Mouse (Mus musculus): Measurements from ENCODE around the gene Letmd1.
"Not testable (repeated sequence)": the region's sequence is repeated elsewhere in the genome, so short reads cannot be mapped to it uniquely, and the experiment has no call there.

Gene Letmd1

GRCm38 (mm10) chr15:100451245-100451644, 17.6 kb upstream of the Letmd1 start:
- no peak for DNase-seq (ENCODE audit: extremely low read depth, low read depth)

- no peak for DNase-seq (ENCODE audit: extremely low read depth, low read depth)
Measured at GRCm38 (mm10) chr15:100452486-100452885, 16.3 kb upstream of the Letmd1 start.

GRCm38 (mm10) chr15:100456356-100456991, 12.3 kb upstream of the Letmd1 start:
- no peak for DNase-seq (ENCODE audit: extremely low read depth, low read depth)

- DNase-seq (ENCODE audit: extremely low read depth, low read depth) = peak; percentile 89
Measured at GRCm38 (mm10) chr15:100457340-100457739, 11.5 kb upstream of the Letmd1 start.

- DNase-seq (ENCODE audit: extremely low read depth, low read depth) = peak; percentile 95
Measured at GRCm38 (mm10) chr15:100458055-100458454, 10.8 kb upstream of the Letmd1 start.

- peak; percentile 84 for DNase-seq (ENCODE audit: extremely low read depth, low read depth)
Measured at GRCm38 (mm10) chr15:100460942-100461341, 7.9 kb upstream of the Letmd1 start.

GRCm38 (mm10) chr15:100461646-100462045, 7.2 kb upstream of the Letmd1 start:
- DNase-seq (ENCODE audit: extremely low read depth, low read depth) = no peak

- DNase-seq (ENCODE audit: extremely low read depth, low read depth) = no peak
Measured at GRCm38 (mm10) chr15:100462086-100462485, 6.7 kb upstream of the Letmd1 start.

- peak; percentile 66 for DNase-seq (ENCODE audit: extremely low read depth, low read depth)
Measured at GRCm38 (mm10) chr15:100463712-100464111, 5.1 kb upstream of the Letmd1 start.

GRCm38 (mm10) chr15:100465432-100465831, 3.4 kb upstream of the Letmd1 start:
- DNase-seq (ENCODE audit: extremely low read depth, low read depth) = no peak

- no peak for DNase-seq (ENCODE audit: extremely low read depth, low read depth)
Measured at GRCm38 (mm10) chr15:100467738-100468137, 1.1 kb upstream of the Letmd1 start.

GRCm38 (mm10) chr15:100469189-100469545, 344 bp downstream of the Letmd1 start:
- DNase-seq (ENCODE audit: extremely low read depth, low read depth) = no peak

- DNase-seq (ENCODE audit: extremely low read depth, low read depth) = no peak
Measured at GRCm38 (mm10) chr15:100470037-100470436, 1.2 kb downstream of the Letmd1 start.

- no peak for DNase-seq (ENCODE audit: extremely low read depth, low read depth)
Measured at GRCm38 (mm10) chr15:100473926-100474503, 5.2 kb downstream of the Letmd1 start.

- DNase-seq (ENCODE audit: extremely low read depth, low read depth) = no peak
Measured at GRCm38 (mm10) chr15:100478351-100478750, 9.5 kb downstream of the Letmd1 start.

GRCm38 (mm10) chr15:100478925-100479324, 10.1 kb downstream of the Letmd1 start:
- DNase-seq (ENCODE audit: extremely low read depth, low read depth) = no peak

GRCm38 (mm10) chr15:100485576-100485975, 16.8 kb downstream of the Letmd1 start:
- DNase-seq (ENCODE audit: extremely low read depth, low read depth) = no peak

GRCm38 (mm10) chr15:100486450-100486849, 17.6 kb downstream of the Letmd1 start:
- no peak for DNase-seq (ENCODE audit: extremely low read depth, low read depth)

- no peak for DNase-seq (ENCODE audit: extremely low read depth, low read depth)
Measured at GRCm38 (mm10) chr15:100487050-100487449, 18.2 kb downstream of the Letmd1 start.

GRCm38 (mm10) chr15:100488297-100488696, 19.5 kb downstream of the Letmd1 start:
- DNase-seq (ENCODE audit: extremely low read depth, low read depth) = not testable (repeated sequence)

- no peak for DNase-seq (ENCODE audit: extremely low read depth, low read depth)
Measured at GRCm38 (mm10) chr15:100489263-100489662, 20.4 kb downstream of the Letmd1 start.

GRCm38 (mm10) chr15:100491966-100492365, 23.1 kb downstream of the Letmd1 start:
- no peak for DNase-seq (ENCODE audit: extremely low read depth, low read depth)

GRCm38 (mm10) chr15:100494647-100495046, 25.8 kb downstream of the Letmd1 start:
- DNase-seq (ENCODE audit: extremely low read depth, low read depth) = no peak
